Mouse (Mus musculus): ENCODE data around the gene Luc7l2. TPM values are rescaled to one million over a fixed set of nuclear protein-coding genes. Genes with fewer than 3 reads are reported as not detected.
A peak's percentile ranks its signal among the peaks of the same experiment; 100 is the strongest.

Gene Luc7l2
- 34.8 and 48.7 TPM in 2 replicates for polyA plus RNA-seq (2015; fragmentation: Nextera tagmentation; extraction: Ambion mirVana)

GRCm38 (mm10) chr6:38551062-38551988 lies at the start of gene Luc7l2:
Luc7l2 (plus strand) TSS chr6:38551334.
- H3K36me3 ChIP-seq (ENCODE audit: control insufficient read depth, insufficient read depth) = no peaks in the 10 kb centered on the region
- peak within 1 kb of the TSS; percentile 87 for H3K4me3 ChIP-seq (replicated peaks; ENCODE audit: low read length)
- no peaks in the 10 kb centered on the region for H3K27me3 ChIP-seq (replicated peaks; ENCODE audit: control insufficient read depth, insufficient read depth, low read length)
- H3K9me3 ChIP-seq (ENCODE audit: control insufficient read depth, low read length) = no peaks in the 10 kb centered on the region
- peak; percentile 85 for ATAC-seq
- under 1% methylated on average over 86 of the region's 98 CpGs for WGBS
- H3K4me1 ChIP-seq (replicated peaks; ENCODE audit: control insufficient read depth, insufficient read depth, low read length) = peaks cover 14% of the 10 kb centered on the region
- peak within 1 kb of the TSS; percentile 88 for H3K9ac ChIP-seq (replicated peaks; ENCODE audit: low read depth, low read length)
- peak within 1 kb of the TSS; percentile 80 for H3K4me2 ChIP-seq (ENCODE audit: low read length)
- peak within 1 kb of the TSS; percentile 99 for H3K27ac ChIP-seq (ENCODE audit: low read length)

- H3K4me1 ChIP-seq (replicated peaks; ENCODE audit: control insufficient read depth, insufficient read depth, low read length) = no peaks in the 10 kb centered on the region
- ATAC-seq = no peak
- no peak overlapping the region for H3K9ac ChIP-seq (replicated peaks; ENCODE audit: low read depth, low read length)
- no peak overlapping the region for H3K4me2 ChIP-seq (ENCODE audit: low read length)
- WGBS = 97% methylated on average over 1 of the region's 1 CpGs
- H3K4me3 ChIP-seq (replicated peaks; ENCODE audit: low read length) = no peak overlapping the region
- no peaks in the 10 kb centered on the region for H3K27me3 ChIP-seq (replicated peaks; ENCODE audit: control insufficient read depth, insufficient read depth, low read length)
- H3K9me3 ChIP-seq (ENCODE audit: control insufficient read depth, low read length) = no peaks in the 10 kb centered on the region
- H3K36me3 ChIP-seq (ENCODE audit: control insufficient read depth, insufficient read depth) = no peaks in the 10 kb centered on the region
- H3K27ac ChIP-seq (ENCODE audit: low read length) = no peak overlapping the region
Measured at GRCm38 (mm10) chr6:38512096-38512495, 39.0 kb upstream of the Luc7l2 start.

- Histone ChIP-seq H3K9ac (replicated peaks; ENCODE audit: low read depth, low read length) (no peak overlapping the region), H3K27ac (ENCODE audit: low read length) (no peak overlapping the region), H3K4me2 (ENCODE audit: low read length) (no peak overlapping the region), H3K36me3 (ENCODE audit: control insufficient read depth, insufficient read depth) (no peaks in the 10 kb centered on the region), H3K4me1 (replicated peaks; ENCODE audit: control insufficient read depth, insufficient read depth, low read length) (no peaks in the 10 kb centered on the region), H3K9me3 (ENCODE audit: control insufficient read depth, low read length) (no peaks in the 10 kb centered on the region), H3K27me3 (replicated peaks; ENCODE audit: control insufficient read depth, insufficient read depth, low read length) (no peaks in the 10 kb centered on the region), H3K4me3 (replicated peaks; ENCODE audit: low read length) (no peak overlapping the region)
- ATAC-seq = no peak
Measured at GRCm38 (mm10) chr6:38512830-38513229, 38.3 kb upstream of the Luc7l2 start.

- Histone ChIP-seq H3K9ac (replicated peaks; ENCODE audit: low read depth, low read length) (no peak overlapping the region), H3K27ac (ENCODE audit: low read length) (no peak overlapping the region), H3K4me3 (replicated peaks; ENCODE audit: low read length) (no peak overlapping the region), H3K27me3 (replicated peaks; ENCODE audit: control insufficient read depth, insufficient read depth, low read length) (no peaks in the 10 kb centered on the region), H3K4me1 (replicated peaks; ENCODE audit: control insufficient read depth, insufficient read depth, low read length) (no peaks in the 10 kb centered on the region), H3K4me2 (ENCODE audit: low read length) (no peak overlapping the region), H3K9me3 (ENCODE audit: control insufficient read depth, low read length) (no peaks in the 10 kb centered on the region), H3K36me3 (ENCODE audit: control insufficient read depth, insufficient read depth) (no peaks in the 10 kb centered on the region)
- no peak for ATAC-seq
- WGBS = 89% methylated on average over 4 of the region's 4 CpGs
Measured at GRCm38 (mm10) chr6:38515201-38515600, 35.9 kb upstream of the Luc7l2 start.

GRCm38 (mm10) chr6:38523851-38524250 lies 27.3 kb upstream of the Luc7l2 start:
- no peaks in the 10 kb centered on the region for H3K27me3 ChIP-seq (replicated peaks; ENCODE audit: control insufficient read depth, insufficient read depth, low read length)
- H3K4me2 ChIP-seq (ENCODE audit: low read length) = no peak overlapping the region
- H3K27ac ChIP-seq (ENCODE audit: low read length) = no peak overlapping the region
- 22% methylated on average over 8 of the region's 8 CpGs for WGBS
- ATAC-seq = no peak
- no peak overlapping the region for H3K9ac ChIP-seq (replicated peaks; ENCODE audit: low read depth, low read length)
- H3K4me3 ChIP-seq (replicated peaks; ENCODE audit: low read length) = no peak overlapping the region
- no peaks in the 10 kb centered on the region for H3K9me3 ChIP-seq (ENCODE audit: control insufficient read depth, low read length)
- 0 out of 2 replicates have a peak, but pooled peaks cover 2% of the 10 kb centered on the region for H3K36me3 ChIP-seq (ENCODE audit: control insufficient read depth, insufficient read depth)
- no peaks in the 10 kb centered on the region for H3K4me1 ChIP-seq (replicated peaks; ENCODE audit: control insufficient read depth, insufficient read depth, low read length)

GRCm38 (mm10) chr6:38531211-38531820 lies 19.8 kb upstream of the Luc7l2 start:
- no peak for ATAC-seq
- H3K4me3 ChIP-seq (replicated peaks; ENCODE audit: low read length) = no peak overlapping the region
- H3K4me2 ChIP-seq (ENCODE audit: low read length) = no peak overlapping the region
- H3K4me1 ChIP-seq (replicated peaks; ENCODE audit: control insufficient read depth, insufficient read depth, low read length) = peaks cover 11% of the 10 kb centered on the region
- 76% methylated on average over 5 of the region's 5 CpGs for WGBS
- H3K9ac ChIP-seq (replicated peaks; ENCODE audit: low read depth, low read length) = no peak overlapping the region
- no peaks in the 10 kb centered on the region for H3K9me3 ChIP-seq (ENCODE audit: control insufficient read depth, low read length)
- H3K27me3 ChIP-seq (replicated peaks; ENCODE audit: control insufficient read depth, insufficient read depth, low read length) = no peaks in the 10 kb centered on the region
- no peaks in the 10 kb centered on the region for H3K36me3 ChIP-seq (ENCODE audit: control insufficient read depth, insufficient read depth)
- no peak overlapping the region for H3K27ac ChIP-seq (ENCODE audit: low read length)

GRCm38 (mm10) chr6:38532500-38533420 lies 18.4 kb upstream of the Luc7l2 start:
- peak overlapping the region; percentile 80 for H3K4me2 ChIP-seq (ENCODE audit: low read length)
- no peaks in the 10 kb centered on the region for H3K36me3 ChIP-seq (ENCODE audit: control insufficient read depth, insufficient read depth)
- H3K4me1 ChIP-seq (replicated peaks; ENCODE audit: control insufficient read depth, insufficient read depth, low read length) = peaks cover 11% of the 10 kb centered on the region
- H3K27ac ChIP-seq (ENCODE audit: low read length) = peak overlapping the region; percentile 99
- ATAC-seq = peak; percentile 28
- H3K9ac ChIP-seq (replicated peaks; ENCODE audit: low read depth, low read length) = peak overlapping the region; percentile 75
- 4% methylated on average over 25 of the region's 25 CpGs for WGBS
- H3K4me3 ChIP-seq (replicated peaks; ENCODE audit: low read length) = peak overlapping the region; percentile 88
- H3K27me3 ChIP-seq (replicated peaks; ENCODE audit: control insufficient read depth, insufficient read depth, low read length) = no peaks in the 10 kb centered on the region
- no peaks in the 10 kb centered on the region for H3K9me3 ChIP-seq (ENCODE audit: control insufficient read depth, low read length)

GRCm38 (mm10) chr6:38533428-38534405 lies 17.4 kb upstream of the Luc7l2 start, which contains the start of gene Fmc1:
Fmc1 (plus strand) TSS chr6:38533502.
- Histone ChIP-seq H3K36me3 (ENCODE audit: control insufficient read depth, insufficient read depth) (no peaks in the 10 kb centered on the region), H3K4me2 (ENCODE audit: low read length) (peak within 1 kb of the TSS; percentile 80), H3K27me3 (replicated peaks; ENCODE audit: control insufficient read depth, insufficient read depth, low read length) (no peaks in the 10 kb centered on the region), H3K9ac (replicated peaks; ENCODE audit: low read depth, low read length) (peak within 1 kb of the TSS; percentile 93), H3K9me3 (ENCODE audit: control insufficient read depth, low read length) (no peaks in the 10 kb centered on the region), H3K4me3 (replicated peaks; ENCODE audit: low read length) (peak within 1 kb of the TSS; percentile 88), H3K27ac (ENCODE audit: low read length) (peak within 1 kb of the TSS; percentile 99), H3K4me1 (replicated peaks; ENCODE audit: control insufficient read depth, insufficient read depth, low read length) (peaks cover 11% of the 10 kb centered on the region)
- ATAC-seq = peak; percentile 93
- WGBS = 5% methylated on average over 41 of the region's 41 CpGs
